Mouse (Mus musculus) intestine, postnatal 0 days (tissue): ENCODE data around the gene Cstl1. TPM values are rescaled to one million over a fixed set of nuclear protein-coding genes. Genes with fewer than 3 reads are reported as not detected.
"Not testable (repeated sequence)": the region's sequence is repeated elsewhere in the genome, so short reads cannot be mapped to it uniquely, and the experiment has no call there.

ENCODE experiments used
- ATAC-seq: fragments of 200-750 bp; cut with Nextera tagmentation; 2 replicates; pipeline ENCODE4 v1.8.0; 2017; ENCODE audit warnings: mild to moderate bottlenecking, moderate TSS enrichment, moderate library complexity
- H3K27ac ChIP-seq: fragments of 300-500 bp; sonication (generic); 2 replicates; pipeline ENCODE4 v1.5.1; 2014; ENCODE audit warnings: mild to moderate bottlenecking, low read depth, low read length, moderate library complexity
- H3K27me3 ChIP-seq: fragments of 300-500 bp; sonication (generic); replicated peaks from 2 replicates; pipeline ENCODE4 v1.6.1; 2014; ENCODE audit warnings: low read length, mixed read lengths; ENCODE audit not compliant: control insufficient read depth, insufficient read depth
- H3K36me3 ChIP-seq: fragments of 300-500 bp; sonication (generic); 2 replicates; pipeline ENCODE4 v1.6.1; 2014; ENCODE audit warnings: mild to moderate bottlenecking, moderate library complexity; ENCODE audit not compliant: control insufficient read depth, insufficient read depth
- H3K4me1 ChIP-seq: fragments of 300-500 bp; sonication (generic); replicated peaks from 2 replicates; pipeline ENCODE4 v1.6.1; 2014; ENCODE audit warnings: antibody characterized with exemption, low read length, mixed read lengths; ENCODE audit not compliant: control insufficient read depth, insufficient read depth
- H3K4me2 ChIP-seq: fragments of 300-500 bp; sonication (generic); replicated peaks from 2 replicates; pipeline ENCODE4 v1.6.1; 2014; ENCODE audit warnings: low read depth, mild to moderate bottlenecking, moderate library complexity
- H3K4me3 ChIP-seq: fragments of 300-500 bp; sonication (generic); 2 replicates; pipeline ENCODE4 v1.5.1; 2014; ENCODE audit warnings: low read depth, low read length
- H3K9ac ChIP-seq: fragments of 300-500 bp; sonication (generic); 2 replicates; pipeline ENCODE4 v1.6.1; 2014; ENCODE audit warnings: mild to moderate bottlenecking, low read depth, low read length
- H3K9me3 ChIP-seq: fragments of 300-500 bp; sonication (generic); 2 replicates; pipeline ENCODE4 v1.6.1; 2016; ENCODE audit warnings: mixed run types; ENCODE audit not compliant: control insufficient read depth
- CTCF ChIP-seq: sonication (generic); IDR thresholded peaks from 2 replicates; pipeline ENCODE4 v1.5.1; 2016; ENCODE audit warnings: low read depth, mild to moderate bottlenecking, control low read depth, antibody characterized with exemption, moderate library complexity
- WGBS: fragments of 180-500 bp; shearing (Covaris S2); extraction: QIAGEN DNeasy Blood & Tissue Kit; methylation state at CpG from one replicate; pipeline ENCODE4 v1.1.7; 2014; 5-methylcytosine and 5-hydroxymethylcytosine counted together
- polyA plus RNA-seq: library from polyadenylated mRNA; unstranded; fragments of >200 nt; fragmentation: Nextera tagmentation; extraction: Ambion mirVana; gene quantifications from 2 replicates; pipeline ENCODE4 v1.2.1, GENCODE M21; 2015

Cstl1 gene
- polyA plus RNA-seq, 1 experiment from 2014 or later = not detected

GRCm38 (mm10) chr2:148754310-148754846 lies 4.2 kb downstream of the Cstl1 start:
- Histone ChIP-seq H3K27me3 (no peaks in the 10 kb centered on the region), H3K4me1 (no peaks in the 10 kb centered on the region), H3K4me2 (no peak overlapping the region), H3K4me3 (no peak overlapping the region), H3K9me3 (no peaks in the 10 kb centered on the region), H3K36me3 (no peaks in the 10 kb centered on the region), H3K27ac (no peak overlapping the region), H3K9ac (no peak overlapping the region)
- ATAC-seq = no peak
- WGBS = 67% methylated on average over 1 of the region's 1 CpGs
- no peak for TF ChIP-seq CTCF

- no peak for TF ChIP-seq CTCF
- no peak overlapping the region for H3K4me3 ChIP-seq
- ATAC-seq = no peak
- no peak overlapping the region for H3K4me2 ChIP-seq
- no peak overlapping the region for H3K27ac ChIP-seq
- no peaks in the 10 kb centered on the region for H3K4me1 ChIP-seq
- H3K36me3 ChIP-seq = no peaks in the 10 kb centered on the region
- no peaks in the 10 kb centered on the region for H3K27me3 ChIP-seq
- 100% methylated on average over 1 of the region's 1 CpGs for WGBS
- no peaks in the 10 kb centered on the region for H3K9me3 ChIP-seq
- no peak overlapping the region for H3K9ac ChIP-seq
Measured at GRCm38 (mm10) chr2:148763648-148764388, 13.7 kb downstream of the Cstl1 start.

- not testable (repeated sequence) for H3K36me3 ChIP-seq, H3K9ac ChIP-seq, ATAC-seq, H3K4me2 ChIP-seq, H3K4me1 ChIP-seq, H3K4me3 ChIP-seq, H3K27ac ChIP-seq, H3K27me3 ChIP-seq, H3K9me3 ChIP-seq
- WGBS = 90% methylated on average over 4 of the region's 4 CpGs
Measured at GRCm38 (mm10) chr2:148771397-148771796, 21.2 kb downstream of the Cstl1 start, which contains the start of gene Cst11. Gene Cst11, minus strand, starts transcription at chr2:148771497.

DNA sequence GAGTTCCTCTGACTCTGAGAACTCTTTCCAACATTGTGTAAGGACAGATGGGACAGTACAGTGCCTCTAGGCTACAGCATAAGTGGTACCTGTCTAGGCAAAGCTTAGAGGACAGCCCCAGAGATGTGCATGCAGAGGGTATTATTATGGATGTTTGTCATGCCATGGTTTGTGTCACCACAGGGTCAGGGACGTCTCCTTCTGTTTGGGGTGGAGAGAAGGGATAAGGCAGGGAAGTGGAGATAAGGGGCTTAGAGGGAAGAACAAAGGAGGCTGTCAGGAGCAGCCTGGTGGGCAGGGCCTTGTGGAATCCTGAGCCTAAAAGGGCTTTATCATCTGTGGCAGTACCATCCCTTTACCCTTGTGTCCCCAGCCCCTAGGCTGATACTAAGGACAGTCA lies 31.6 kb downstream of the Cstl1 start, which contains the start of gene 8030411F24Rik:
Gene 8030411F24Rik (plus strand): TSS at position 301 of the 400 bp plus-strand sequence.
- 13% methylated on average over 1 of the region's 1 CpGs for WGBS
- Histone ChIP-seq H3K4me1 (no peaks in the 10 kb centered on the region), H3K27ac (no peak within 1 kb of the TSS), H3K36me3 (no peaks in the 10 kb centered on the region), H3K27me3 (no peaks in the 10 kb centered on the region), H3K9me3 (no peaks in the 10 kb centered on the region), H3K4me3 (no peak within 1 kb of the TSS), H3K4me2 (no peak within 1 kb of the TSS), H3K9ac (no peak within 1 kb of the TSS)
- no peak for TF ChIP-seq CTCF
- ATAC-seq = no peak

GRCm38 (mm10) chr2:148789142-148789541 lies 39.0 kb downstream of the Cstl1 start, which contains the start of gene Cst12:
Gene Cst12, plus strand, starts transcription at chr2:148789361.
- H3K9me3 ChIP-seq = no peaks in the 10 kb centered on the region
- WGBS = 90% methylated on average over 6 of the region's 6 CpGs
- ATAC-seq = no peak

DNA sequence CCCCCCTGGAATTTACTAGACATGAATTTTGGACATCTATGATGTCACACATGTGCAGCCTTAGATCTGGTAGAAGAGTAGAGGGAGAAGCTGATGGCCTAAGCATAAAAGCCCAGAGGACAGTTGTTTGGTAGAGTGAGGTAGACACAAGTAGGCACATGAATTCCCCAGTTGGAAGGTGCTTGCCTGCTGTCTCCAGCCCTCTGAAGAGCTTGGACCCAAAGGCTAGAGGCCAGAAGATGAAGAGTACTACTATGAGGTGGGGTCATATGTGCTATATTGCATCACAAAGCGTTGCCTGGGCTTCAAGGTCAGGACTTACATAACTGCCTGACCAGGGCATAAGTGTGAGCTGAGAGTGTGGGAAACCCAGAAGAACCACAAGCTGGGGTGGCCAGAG lies 48.3 kb downstream of the Cstl1 start, which contains the start of gene Cst8:
Gene Cst8 (plus strand): TSS at position 301 of the 400 bp plus-strand sequence.
- H3K4me3 ChIP-seq = no peak within 1 kb of the TSS
- no peak for ATAC-seq
- TF ChIP-seq CTCF = no peak

More at GRCm38 (mm10) chr2:148789142-148789541, 39.0 kb downstream of the Cstl1 start, which contains the start of gene Cst12:
- H3K27me3 ChIP-seq = no peaks in the 10 kb centered on the region
- H3K27ac ChIP-seq = no peak within 1 kb of the TSS
- no peak within 1 kb of the TSS for H3K4me3 ChIP-seq
- H3K4me2 ChIP-seq = no peak within 1 kb of the TSS
- H3K9ac ChIP-seq = no peak within 1 kb of the TSS
- no peaks in the 10 kb centered on the region for H3K36me3 ChIP-seq
- TF ChIP-seq CTCF = no peak
- no peaks in the 10 kb centered on the region for H3K4me1 ChIP-seq

More for the DNA sequence above, 48.3 kb downstream of the Cstl1 start, which contains the start of gene Cst8:
- WGBS = 81% methylated on average over 1 of the region's 1 CpGs
- Histone ChIP-seq H3K4me1 (no peaks in the 10 kb centered on the region), H3K27me3 (no peaks in the 10 kb centered on the region), H3K9ac (no peak within 1 kb of the TSS), H3K4me2 (no peak within 1 kb of the TSS), H3K9me3 (no peaks in the 10 kb centered on the region), H3K36me3 (no peaks in the 10 kb centered on the region), H3K27ac (no peak within 1 kb of the TSS)
